Mouse (Mus musculus): ENCODE measurements around the gene Fam234b. TPM values are rescaled to one million over a fixed set of nuclear protein-coding genes. Genes with fewer than 3 reads are reported as not detected.

Fam234b gene
- total RNA-seq, 1 experiment from 2014 or later, result 0.86 TPM

DNA sequence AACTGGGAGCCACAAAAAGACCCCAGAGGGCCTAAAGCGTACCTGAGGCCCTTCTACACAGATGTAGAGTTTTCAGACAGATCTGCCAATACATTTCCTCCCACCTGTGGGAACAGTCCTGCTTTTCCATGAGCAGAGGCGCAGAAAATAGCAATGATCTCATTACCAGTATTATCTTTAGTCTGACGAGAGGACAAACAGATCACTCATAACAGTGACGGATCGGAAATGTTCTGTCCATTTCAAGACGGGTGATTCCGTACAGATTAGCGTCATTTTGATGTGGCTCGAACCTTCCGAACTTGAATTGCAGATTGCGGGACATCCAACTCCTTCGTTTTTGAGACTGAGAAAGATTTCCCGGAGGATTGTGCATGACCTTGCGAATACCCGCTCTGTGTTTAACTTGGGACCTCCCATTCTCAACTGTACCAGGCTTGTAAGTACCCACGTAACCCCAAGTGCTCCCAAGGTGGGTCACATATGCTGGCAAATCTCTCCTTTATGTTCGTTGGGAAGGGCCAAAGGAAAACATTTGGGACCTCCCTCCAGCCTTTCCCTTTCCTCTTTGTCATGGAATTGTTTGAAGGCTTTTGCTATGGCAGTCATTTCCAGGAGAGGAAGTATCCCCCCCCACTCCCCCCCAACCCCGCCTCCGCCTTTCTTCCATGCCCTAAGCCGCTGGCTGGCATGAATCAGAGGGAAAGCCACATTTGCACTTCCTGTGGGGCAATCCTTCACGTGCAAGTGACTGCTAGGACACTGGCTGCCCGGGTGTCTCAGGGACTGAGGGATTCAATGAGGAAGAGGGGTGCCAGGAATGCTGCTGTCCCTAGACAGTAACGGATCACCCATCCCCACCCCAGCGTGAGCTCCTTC lies 54.3 kb downstream of the Fam234b start:
- no peak for ATAC-seq (replicated peaks; ENCODE audit: insufficient number of reproducible peaks, low FRiP score, low TSS enrichment, poor library complexity, severe bottlenecking)

DNA sequence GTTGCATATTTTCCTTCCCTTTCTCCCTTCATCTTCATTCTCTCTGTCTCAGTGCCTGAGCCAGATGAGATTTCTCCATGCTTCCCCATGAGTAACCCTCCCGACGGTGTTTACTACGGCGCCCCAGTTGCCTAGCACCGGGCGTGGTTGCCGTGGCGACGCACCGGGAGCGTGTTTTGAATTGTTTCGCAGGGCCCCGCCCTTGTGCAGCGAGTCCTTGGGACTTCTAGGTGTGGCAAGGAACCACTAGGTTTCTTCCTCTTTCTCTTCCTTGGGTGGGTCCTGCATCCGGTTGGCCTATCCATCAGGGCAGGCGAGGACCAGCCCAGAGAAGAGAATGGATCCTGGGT lies 54.9 kb downstream of the Fam234b start:
- peak; percentile 36 for ATAC-seq (replicated peaks; ENCODE audit: insufficient number of reproducible peaks, low FRiP score, low TSS enrichment, poor library complexity, severe bottlenecking)

DNA sequence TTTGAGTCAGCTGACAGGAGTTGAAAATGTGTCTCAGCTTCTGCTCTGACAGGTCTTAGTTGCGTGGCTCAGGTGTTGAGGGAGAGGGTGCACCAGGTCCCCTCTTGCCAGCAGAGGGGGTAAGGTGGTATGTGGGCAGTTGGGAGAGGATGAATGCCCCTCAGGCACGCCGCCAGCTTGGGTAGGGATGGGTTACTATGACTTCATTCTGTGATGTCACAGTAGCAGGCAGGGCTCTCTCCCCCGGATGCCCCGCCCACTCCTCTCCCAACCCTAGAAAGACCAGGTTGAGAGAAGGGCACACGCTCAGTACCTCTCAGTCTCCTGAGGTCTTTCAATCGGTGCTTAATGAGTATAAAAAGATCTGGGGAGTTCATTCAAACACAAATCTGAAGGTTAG lies 56.4 kb downstream of the Fam234b start, which contains the start of gene Gsg1:
TSS of gene Gsg1 (minus strand) at position 199 of the 400 bp plus-strand sequence.
- ATAC-seq (replicated peaks; ENCODE audit: insufficient number of reproducible peaks, low FRiP score, low TSS enrichment, poor library complexity, severe bottlenecking), result no peak

DNA sequence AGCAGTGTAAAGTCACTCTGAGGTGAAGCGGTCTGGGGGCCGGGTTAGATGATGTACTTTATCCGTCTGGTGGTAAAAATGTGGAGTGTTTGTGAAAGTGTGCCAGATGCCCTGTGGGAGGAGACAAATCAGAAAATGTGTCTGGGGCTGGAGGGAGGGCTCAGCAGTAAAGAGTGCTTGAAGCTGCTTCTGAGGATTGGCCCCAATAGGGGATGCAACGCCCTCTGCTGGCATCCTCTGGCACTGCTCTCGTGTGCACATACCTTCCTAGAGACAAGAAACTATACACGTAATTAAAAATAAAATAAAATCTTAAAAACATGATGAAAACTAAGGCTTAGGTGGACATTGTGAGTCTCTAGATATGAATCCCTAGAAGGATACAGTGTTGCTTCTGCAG lies 62.7 kb downstream of the Fam234b start:
- ATAC-seq (replicated peaks; ENCODE audit: insufficient number of reproducible peaks, low FRiP score, low TSS enrichment, poor library complexity, severe bottlenecking), result no peak

DNA sequence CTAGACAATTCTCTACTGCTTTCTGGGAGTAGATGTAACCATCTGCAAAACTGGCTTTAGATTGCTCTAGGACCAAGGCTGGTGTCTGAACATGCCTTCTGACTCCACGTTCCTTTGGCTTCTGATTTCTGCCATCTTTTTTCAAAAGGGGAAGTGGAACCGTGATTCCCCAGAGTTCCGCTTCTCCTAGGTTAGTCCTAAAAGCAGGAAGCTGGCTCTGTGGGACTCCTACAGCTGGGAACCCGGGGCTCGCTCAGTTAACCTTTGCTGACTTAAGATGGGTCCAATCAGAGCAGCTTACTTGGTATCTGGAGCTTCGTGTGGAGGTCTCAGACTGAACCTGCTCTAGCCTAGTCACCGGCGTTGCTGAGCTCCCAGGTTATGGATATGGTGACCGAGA lies 63.3 kb downstream of the Fam234b start:
- ATAC-seq (replicated peaks; ENCODE audit: insufficient number of reproducible peaks, low FRiP score, low TSS enrichment, poor library complexity, severe bottlenecking), result no peak

GRCm38 (mm10) chr6:135262565-135262964 lies 64.8 kb downstream of the Fam234b start:
- ATAC-seq (replicated peaks; ENCODE audit: insufficient number of reproducible peaks, low FRiP score, low TSS enrichment, poor library complexity, severe bottlenecking), result no peak

DNA sequence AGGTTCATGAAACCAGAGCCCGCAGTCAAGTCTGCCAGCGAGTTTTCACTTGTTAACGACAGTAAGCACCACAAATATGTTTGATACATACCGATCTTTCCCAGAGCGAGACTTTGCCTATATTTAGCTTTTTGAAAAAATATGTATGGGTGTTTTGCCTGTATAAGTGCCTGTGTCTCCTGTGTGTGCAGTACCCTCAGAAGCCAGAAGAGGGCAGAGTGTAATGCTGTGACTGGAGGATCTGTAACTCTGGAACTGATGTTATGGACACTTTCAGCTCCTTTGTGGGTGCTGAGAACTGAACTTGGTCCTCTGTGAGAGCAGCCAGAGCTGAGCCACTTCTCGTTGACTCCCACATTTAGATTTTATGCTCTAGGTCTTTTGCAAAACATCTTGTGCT lies 66.4 kb downstream of the Fam234b start:
- no peak for ATAC-seq (replicated peaks; ENCODE audit: insufficient number of reproducible peaks, low FRiP score, low TSS enrichment, poor library complexity, severe bottlenecking)

DNA sequence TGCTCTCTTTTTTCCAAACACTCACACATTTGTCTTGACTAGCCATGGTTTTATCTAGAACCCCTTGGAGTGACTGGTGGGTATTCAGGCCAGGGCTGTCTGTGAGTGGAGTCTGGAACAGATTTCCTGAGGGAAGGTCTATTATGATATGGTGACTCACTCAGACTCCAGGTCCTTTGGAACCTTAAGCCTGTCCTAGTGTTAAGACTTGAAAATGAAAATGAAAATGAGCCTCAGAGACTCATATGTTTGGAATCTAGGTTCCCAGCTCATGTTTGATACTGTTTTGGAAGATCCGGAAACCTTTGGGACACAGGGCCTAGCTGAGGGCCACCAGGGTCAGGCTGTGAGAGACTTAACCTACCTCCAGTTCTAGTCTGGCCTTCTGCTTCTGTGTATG lies 68.3 kb downstream of the Fam234b start:
- no peak for ATAC-seq (replicated peaks; ENCODE audit: insufficient number of reproducible peaks, low FRiP score, low TSS enrichment, poor library complexity, severe bottlenecking)

DNA sequence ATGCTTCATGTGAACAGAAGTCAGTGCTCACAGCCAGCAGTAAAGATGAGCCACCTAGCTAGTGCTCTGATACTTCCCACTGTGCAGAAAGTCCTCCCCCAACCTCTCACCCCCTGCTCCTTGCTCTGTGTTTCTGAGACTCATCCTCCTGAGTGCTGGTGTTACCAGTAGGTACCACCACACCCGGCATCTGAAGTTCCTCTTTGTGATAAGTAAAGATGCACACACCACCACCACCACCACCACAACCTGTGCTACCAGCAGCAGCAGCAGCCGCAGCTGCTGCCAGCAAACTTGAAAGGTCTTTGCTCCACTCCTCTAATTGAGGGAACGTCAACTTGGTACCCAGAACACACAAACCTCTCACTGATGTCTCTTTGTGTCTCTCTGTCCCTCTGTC lies 69.4 kb downstream of the Fam234b start:
- ATAC-seq (replicated peaks; ENCODE audit: insufficient number of reproducible peaks, low FRiP score, low TSS enrichment, poor library complexity, severe bottlenecking), result no peak

DNA sequence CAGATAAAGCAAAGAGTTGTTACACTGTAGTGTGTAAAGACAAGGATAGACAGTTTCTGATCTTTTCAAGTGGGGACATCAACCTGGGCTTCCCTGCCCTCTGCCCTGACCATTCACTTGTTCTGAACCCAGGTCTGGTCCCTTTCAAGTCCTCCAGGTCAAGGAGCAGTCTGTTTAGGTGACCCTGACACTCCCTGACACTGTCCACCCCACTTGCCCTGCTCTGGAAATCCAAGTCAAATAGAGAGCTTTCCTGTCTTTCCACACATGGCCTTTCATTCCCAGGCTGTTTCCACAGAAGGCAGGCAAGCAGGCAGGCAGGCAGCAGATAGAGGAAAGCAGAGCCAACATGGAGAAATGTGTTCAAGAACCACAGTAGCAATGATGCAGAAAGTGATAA lies 70.6 kb downstream of the Fam234b start:
- ATAC-seq (replicated peaks; ENCODE audit: insufficient number of reproducible peaks, low FRiP score, low TSS enrichment, poor library complexity, severe bottlenecking), result no peak

DNA sequence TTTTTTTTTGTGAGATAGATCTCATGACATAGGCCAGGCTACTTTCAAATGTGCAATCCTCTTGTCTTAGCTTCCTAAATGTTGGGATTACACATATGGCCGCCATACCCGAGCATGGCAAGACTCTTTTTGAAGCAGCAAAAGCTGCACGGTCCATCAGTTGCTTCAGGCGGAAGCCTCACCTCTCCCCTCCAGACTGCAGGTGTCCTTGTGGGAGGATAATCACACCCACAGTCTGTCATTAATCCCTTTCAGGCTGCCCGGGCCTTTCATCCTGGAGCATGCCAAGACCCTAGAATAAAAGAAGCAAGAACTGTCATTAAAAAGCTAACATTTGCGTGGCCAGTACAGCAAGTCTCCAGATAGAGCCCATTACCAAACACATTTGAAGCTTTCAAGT lies 71.8 kb downstream of the Fam234b start:
- no peak for ATAC-seq (replicated peaks; ENCODE audit: insufficient number of reproducible peaks, low FRiP score, low TSS enrichment, poor library complexity, severe bottlenecking)

DNA sequence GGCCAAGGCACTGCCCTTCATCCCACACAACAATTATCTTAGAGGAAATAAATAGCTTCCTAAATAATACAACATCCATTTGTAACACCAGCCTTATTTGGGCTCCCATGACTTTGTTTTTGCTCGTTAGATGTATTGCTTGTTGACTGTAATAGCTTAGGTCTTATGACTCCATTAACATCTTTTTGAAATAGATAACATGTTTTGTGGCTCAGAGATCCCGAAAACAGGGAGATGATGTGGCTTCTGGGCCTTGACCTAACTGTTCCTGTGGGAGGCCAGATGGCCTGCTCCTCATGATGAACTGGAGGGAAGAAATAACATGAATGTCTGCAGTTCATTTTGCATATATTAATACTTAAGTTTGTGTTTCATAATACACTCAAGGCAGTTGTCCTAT lies 74.0 kb downstream of the Fam234b start:
- no peak for ATAC-seq (replicated peaks; ENCODE audit: insufficient number of reproducible peaks, low FRiP score, low TSS enrichment, poor library complexity, severe bottlenecking)

- no peak for ATAC-seq (replicated peaks; ENCODE audit: insufficient number of reproducible peaks, low FRiP score, low TSS enrichment, poor library complexity, severe bottlenecking)
These were observed 75.3 kb downstream of the Fam234b start for GRCm38 (mm10) chr6:135273066-135273465.

- no peak for ATAC-seq (replicated peaks; ENCODE audit: insufficient number of reproducible peaks, low FRiP score, low TSS enrichment, poor library complexity, severe bottlenecking)
These were observed 77.5 kb downstream of the Fam234b start for GRCm38 (mm10) chr6:135275231-135275630.

DNA sequence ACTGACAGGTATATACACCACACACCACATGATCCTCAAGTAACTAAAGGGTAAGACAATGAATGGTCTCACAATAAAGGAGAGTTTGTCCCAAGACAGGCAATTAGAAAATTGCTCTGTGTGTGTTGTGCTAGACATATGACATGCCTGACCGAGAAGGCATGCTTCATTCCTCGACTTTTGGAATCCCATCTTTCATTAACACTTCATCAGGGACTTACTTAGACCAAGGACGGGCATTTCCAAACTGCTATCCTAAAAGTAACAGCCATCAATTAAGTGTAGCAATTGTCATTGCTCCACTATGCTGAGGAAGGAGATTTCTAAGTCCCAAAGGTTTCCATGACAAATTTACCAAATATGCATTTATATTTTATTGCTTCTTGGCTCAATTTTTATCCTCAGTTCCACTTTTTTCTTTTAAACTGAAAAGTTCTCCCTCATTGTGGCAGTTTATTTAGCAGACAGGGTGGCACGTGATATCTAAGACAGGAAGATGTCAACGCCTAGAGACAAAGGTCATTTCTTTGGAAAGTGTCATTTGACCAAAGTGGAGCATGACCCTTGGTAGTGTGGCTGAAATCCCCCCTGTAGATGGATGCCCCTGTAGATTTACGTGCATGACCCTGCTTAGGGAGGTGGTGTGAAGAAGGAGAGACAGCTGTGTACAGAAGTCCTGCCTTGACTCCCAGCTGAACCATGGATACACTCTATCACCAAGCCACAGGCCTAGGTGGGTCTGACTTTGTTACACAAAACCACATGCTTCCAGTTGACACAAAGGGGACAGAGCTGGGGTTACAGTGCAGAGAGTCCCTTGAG lies 78.9 kb downstream of the Fam234b start:
- no peak for ATAC-seq (replicated peaks; ENCODE audit: insufficient number of reproducible peaks, low FRiP score, low TSS enrichment, poor library complexity, severe bottlenecking)

- no peak for ATAC-seq (replicated peaks; ENCODE audit: insufficient number of reproducible peaks, low FRiP score, low TSS enrichment, poor library complexity, severe bottlenecking)
These were observed 80.5 kb downstream of the Fam234b start for GRCm38 (mm10) chr6:135278302-135278701.

DNA sequence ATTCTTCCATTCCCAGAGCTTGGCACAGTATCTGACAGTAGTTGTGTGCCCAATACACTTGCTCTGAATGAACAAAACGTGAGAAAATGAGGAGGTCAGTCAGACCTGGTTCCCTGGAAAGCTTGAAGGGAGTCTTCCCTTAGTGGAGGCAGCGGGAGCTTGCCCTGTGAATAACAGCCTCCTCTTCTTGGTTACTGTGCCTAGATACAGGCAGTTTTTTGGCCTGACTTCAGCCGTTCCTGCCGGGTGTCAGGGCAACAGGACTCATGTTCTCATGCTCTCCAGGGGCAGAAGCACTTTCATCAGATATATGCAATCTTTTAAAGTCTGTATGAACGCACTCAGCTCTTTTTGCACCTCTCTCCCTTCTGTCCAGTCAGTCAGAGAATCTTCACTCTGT lies 81.5 kb downstream of the Fam234b start:
- no peak for ATAC-seq (replicated peaks; ENCODE audit: insufficient number of reproducible peaks, low FRiP score, low TSS enrichment, poor library complexity, severe bottlenecking)

- ATAC-seq (replicated peaks; ENCODE audit: insufficient number of reproducible peaks, low FRiP score, low TSS enrichment, poor library complexity, severe bottlenecking), result no peak
These were observed 82.1 kb downstream of the Fam234b start for GRCm38 (mm10) chr6:135279856-135280255.

GRCm38 (mm10) chr6:135292391-135292790 lies 94.6 kb downstream of the Fam234b start:
- no peak for ATAC-seq (replicated peaks; ENCODE audit: insufficient number of reproducible peaks, low FRiP score, low TSS enrichment, poor library complexity, severe bottlenecking)

DNA sequence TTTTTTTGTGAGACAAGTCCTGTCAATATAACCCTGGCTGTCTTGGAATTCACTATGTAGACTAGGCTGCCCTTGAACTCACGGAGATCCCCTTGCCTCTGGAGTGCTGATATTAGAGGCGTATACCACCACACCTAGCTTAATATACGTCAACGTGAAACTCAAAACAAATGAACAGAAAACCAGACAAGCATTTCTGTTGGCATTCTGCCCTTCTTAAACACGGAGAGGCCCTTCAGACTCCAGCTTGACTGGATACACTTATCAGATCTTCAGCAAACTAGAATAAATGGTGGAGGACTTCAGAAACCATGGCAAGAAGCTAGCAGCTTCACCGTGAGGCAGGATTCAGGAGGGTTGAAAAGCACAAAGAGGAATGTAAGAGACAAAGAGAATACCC lies 96.4 kb downstream of the Fam234b start:
- no peak for ATAC-seq (replicated peaks; ENCODE audit: insufficient number of reproducible peaks, low FRiP score, low TSS enrichment, poor library complexity, severe bottlenecking)

Data from monocyte, adult 5-6 weeks (primary cell).